Mouse (Mus musculus) kidney, embryonic 14.5 days (tissue): ENCODE results near the gene Il2rb. TPM values are rescaled to one million over a fixed set of nuclear protein-coding genes. Genes with fewer than 3 reads are reported as not detected.

ENCODE experiments used
- ATAC-seq: fragments of 200-750 bp; cut with Nextera tagmentation; 2 replicates; pipeline ENCODE4 v1.8.0; 2017; ENCODE audit warnings: moderate number of reproducible peaks, mild to moderate bottlenecking, moderate TSS enrichment, moderate library complexity; ENCODE audit not compliant: low FRiP score, low TSS enrichment
- H3K27ac ChIP-seq: fragments of 300-500 bp; sonication (generic); 2 replicates; pipeline ENCODE4 v1.5.1; 2014; ENCODE audit warnings: low read depth, mild to moderate bottlenecking, low read length, moderate library complexity, mixed read lengths
- H3K27me3 ChIP-seq: fragments of 300-500 bp; sonication (generic); 2 replicates; pipeline ENCODE4 v1.6.1; 2014; ENCODE audit warnings: mild to moderate bottlenecking, low read length; ENCODE audit not compliant: control insufficient read depth, insufficient read depth
- H3K36me3 ChIP-seq: fragments of 300-500 bp; sonication (generic); 2 replicates; pipeline ENCODE4 v1.6.1; 2014; ENCODE audit warnings: low read length, mixed read lengths; ENCODE audit not compliant: control insufficient read depth, insufficient read depth
- H3K4me1 ChIP-seq: fragments of 300-500 bp; sonication (generic); 2 replicates; pipeline ENCODE4 v1.6.1; 2014; ENCODE audit warnings: low read length, mixed read lengths; ENCODE audit not compliant: control insufficient read depth, insufficient read depth
- H3K4me2 ChIP-seq: fragments of 300-500 bp; sonication (generic); replicated peaks from 2 replicates; pipeline ENCODE4 v1.6.1; 2014; ENCODE audit warnings: low read depth, mild to moderate bottlenecking, low read length
- H3K4me3 ChIP-seq: fragments of 300-500 bp; sonication (generic); 2 replicates; pipeline ENCODE4 v1.5.1; 2014; ENCODE audit warnings: mild to moderate bottlenecking, low read length
- H3K9ac ChIP-seq: fragments of 300-500 bp; sonication (generic); 2 replicates; pipeline ENCODE4 v1.6.1; 2014; ENCODE audit warnings: low read depth, mild to moderate bottlenecking, low read length, moderate library complexity
- H3K9me3 ChIP-seq: fragments of 300-500 bp; sonication (generic); 2 replicates; pipeline ENCODE4 v1.6.1; 2016; ENCODE audit warnings: low read length; ENCODE audit not compliant: control insufficient read depth
- WGBS: fragments of 180-500 bp; shearing (Covaris S2); extraction: QIAGEN DNeasy Blood & Tissue Kit; methylation state at CpG from one replicate; pipeline ENCODE4 v1.1.7; 2014; 5-methylcytosine and 5-hydroxymethylcytosine counted together
- polyA plus RNA-seq: library from polyadenylated mRNA; unstranded; fragments of >200 nt; fragmentation: Nextera tagmentation; extraction: Ambion mirVana; gene quantifications from 2 replicates; pipeline ENCODE4 v1.2.1, GENCODE M21; 2014

Gene Il2rb
- polyA plus RNA-seq, 1 experiment from 2014 or later: 0.60 TPM

DNA sequence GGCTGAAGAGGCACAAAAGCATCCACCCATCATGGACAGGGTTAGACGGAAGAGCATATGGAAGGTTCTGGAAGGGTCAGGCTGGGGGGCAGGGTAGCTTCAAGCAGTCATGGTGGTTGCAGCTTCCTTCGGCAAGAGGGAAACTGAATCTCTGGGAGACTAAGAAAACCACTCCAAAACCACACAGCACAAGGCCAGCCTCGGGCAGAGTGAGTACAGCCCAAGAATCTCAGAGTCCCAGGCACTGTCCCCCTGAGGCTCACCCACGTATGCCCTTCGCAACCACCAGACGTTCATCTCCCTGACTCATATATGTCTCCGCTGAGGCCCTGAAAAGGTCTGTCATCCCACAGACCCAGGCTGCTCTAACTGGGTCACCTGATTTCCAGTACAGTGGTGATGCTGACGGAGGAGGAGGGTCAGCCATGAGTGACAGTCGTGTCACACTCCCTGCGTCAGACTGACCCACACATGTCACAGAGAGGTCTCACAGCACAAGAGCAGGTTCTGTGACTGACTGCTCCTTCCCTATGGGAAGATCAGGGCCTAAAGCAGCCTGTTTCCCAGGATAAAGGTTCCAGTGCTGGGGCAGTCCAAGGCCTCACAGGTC, 1.6 kb downstream of the Il2rb start:
- H3K27me3 ChIP-seq: no peaks in the 10 kb centered on the region
- no peaks in the 10 kb centered on the region for H3K36me3 ChIP-seq
- H3K4me3 ChIP-seq: no peak overlapping the region
- H3K27ac ChIP-seq: no peak overlapping the region
- H3K9me3 ChIP-seq: no peaks in the 10 kb centered on the region
- no peaks in the 10 kb centered on the region for H3K4me1 ChIP-seq
- WGBS: 54% methylated on average over 10 of the region's 10 CpGs
- no peak overlapping the region for H3K4me2 ChIP-seq
- ATAC-seq: no peak
- no peak overlapping the region for H3K9ac ChIP-seq

DNA sequence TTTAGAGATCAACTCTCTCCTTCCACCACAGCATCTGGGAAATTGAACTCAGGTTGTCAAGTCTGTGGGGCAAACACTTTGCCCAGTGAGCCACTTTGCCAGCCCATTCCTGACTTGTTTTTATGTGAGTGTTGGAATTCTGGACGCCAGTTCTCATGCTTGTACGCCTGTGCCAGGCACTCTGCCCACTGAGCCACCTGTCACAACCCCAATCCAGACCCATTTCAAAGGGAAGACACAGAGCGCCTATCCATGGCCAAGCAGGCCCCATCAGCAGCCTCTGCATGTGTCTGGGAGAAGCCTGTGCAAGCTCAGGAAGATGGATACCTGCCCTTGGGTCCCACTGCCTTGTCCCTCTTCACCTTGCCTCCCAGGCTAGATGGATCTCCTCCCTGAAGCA, 3.8 kb downstream of the Il2rb start:
- Histone ChIP-seq H3K9me3 (no peaks in the 10 kb centered on the region), H3K27ac (no peak overlapping the region), H3K36me3 (no peaks in the 10 kb centered on the region), H3K4me2 (no peak overlapping the region), H3K4me1 (no peaks in the 10 kb centered on the region), H3K27me3 (no peaks in the 10 kb centered on the region), H3K9ac (no peak overlapping the region), H3K4me3 (no peak overlapping the region)
- ATAC-seq: no peak
- 92% methylated on average over 3 of the region's 3 CpGs for WGBS

DNA sequence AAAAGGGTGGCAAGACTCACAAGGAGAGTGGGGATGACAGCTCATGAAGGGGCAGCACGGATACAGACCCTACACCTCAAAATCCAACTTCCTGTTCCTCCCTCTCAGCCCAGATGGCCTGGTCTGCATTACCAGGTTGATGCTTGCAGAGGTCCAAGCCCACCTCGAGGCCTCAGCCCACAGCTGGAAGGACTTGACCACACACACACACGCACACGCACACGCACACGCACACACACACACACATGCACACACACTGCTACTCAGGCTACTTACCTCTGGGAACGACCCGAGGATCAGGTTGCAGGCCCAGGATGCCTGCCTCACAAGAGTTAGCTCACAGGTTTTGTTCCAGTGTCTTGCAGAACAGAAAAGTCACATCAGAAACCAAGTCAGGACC, 5.2 kb downstream of the Il2rb start:
- no peaks in the 10 kb centered on the region for H3K36me3 ChIP-seq
- H3K27me3 ChIP-seq: no peaks in the 10 kb centered on the region
- H3K9me3 ChIP-seq: no peaks in the 10 kb centered on the region
- H3K27ac ChIP-seq: no peak overlapping the region
- no peak overlapping the region for H3K4me3 ChIP-seq
- no peak for ATAC-seq
- no peak overlapping the region for H3K9ac ChIP-seq
- H3K4me1 ChIP-seq: no peaks in the 10 kb centered on the region
- 56% methylated on average over 8 of the region's 8 CpGs for WGBS
- no peak overlapping the region for H3K4me2 ChIP-seq

DNA sequence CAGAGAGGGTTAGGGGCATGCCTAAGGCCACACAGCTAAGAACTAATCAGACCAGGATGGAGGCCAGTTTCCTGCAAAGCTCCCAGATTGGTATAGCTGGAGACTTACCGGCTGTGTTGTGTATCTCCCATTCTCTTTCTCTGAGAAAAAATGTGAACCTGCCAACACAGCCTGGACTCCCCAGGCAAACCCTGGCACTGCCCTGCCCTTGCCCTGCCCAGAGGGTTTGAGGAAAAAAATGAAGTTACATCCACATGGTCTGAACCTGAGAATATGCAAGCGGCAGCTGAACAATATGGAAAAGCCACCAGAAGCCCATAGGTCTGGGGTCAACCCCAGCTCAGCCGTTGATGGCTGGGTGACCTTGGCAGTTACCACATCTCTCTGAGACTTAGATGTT, 5.8 kb downstream of the Il2rb start:
- ATAC-seq: no peak
- no peak overlapping the region for H3K4me2 ChIP-seq
- no peak overlapping the region for H3K27ac ChIP-seq
- WGBS: 76% methylated on average over 3 of the region's 3 CpGs
- H3K36me3 ChIP-seq: no peaks in the 10 kb centered on the region
- H3K4me3 ChIP-seq: no peak overlapping the region
- H3K9ac ChIP-seq: no peak overlapping the region
- no peaks in the 10 kb centered on the region for H3K4me1 ChIP-seq
- no peaks in the 10 kb centered on the region for H3K9me3 ChIP-seq
- no peaks in the 10 kb centered on the region for H3K27me3 ChIP-seq

DNA sequence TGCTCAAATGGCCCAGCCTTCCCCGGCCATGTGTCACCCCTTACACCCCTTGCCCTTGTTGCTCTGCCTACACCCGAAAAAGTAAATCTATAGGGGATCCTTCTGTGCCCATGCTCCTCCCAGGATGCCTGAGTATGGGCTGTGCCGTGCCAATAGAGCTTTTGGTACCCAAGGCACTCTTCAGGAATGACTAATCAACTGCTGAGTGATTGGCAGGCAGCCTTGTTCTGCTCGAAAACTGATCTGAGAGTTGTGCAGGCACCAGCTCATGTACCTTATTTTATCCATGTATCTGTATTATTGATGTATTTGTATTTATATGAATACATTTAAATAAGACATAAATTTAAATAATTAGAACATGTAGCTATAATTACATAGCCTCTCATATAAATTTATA, 8.0 kb downstream of the Il2rb start:
- Histone ChIP-seq H3K36me3 (no peaks in the 10 kb centered on the region), H3K27ac (no peak overlapping the region), H3K4me2 (no peak overlapping the region), H3K4me1 (no peaks in the 10 kb centered on the region), H3K9me3 (no peaks in the 10 kb centered on the region), H3K27me3 (no peaks in the 10 kb centered on the region), H3K4me3 (no peak overlapping the region), H3K9ac (no peak overlapping the region)
- ATAC-seq: no peak
- WGBS: 73% methylated on average over 4 of the region's 4 CpGs

DNA sequence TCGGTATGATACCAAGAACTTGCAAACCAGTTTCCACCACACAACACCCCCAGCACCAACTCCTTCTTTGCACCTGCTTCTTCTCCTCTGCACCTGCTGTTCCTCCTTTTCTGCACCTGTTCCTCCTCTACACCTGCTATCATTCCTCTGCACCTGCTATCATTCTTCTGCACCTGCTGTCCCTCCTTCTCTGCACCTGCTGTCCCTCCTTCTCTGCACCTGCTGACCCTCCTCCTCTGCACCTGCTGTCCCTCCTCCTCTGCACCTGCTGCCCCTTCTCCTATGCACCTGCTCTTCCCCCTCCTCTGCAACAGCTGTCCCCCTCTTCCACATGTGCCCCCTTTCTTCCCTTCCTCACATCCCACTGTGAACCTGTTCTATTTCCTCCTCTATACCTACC, 8.5 kb downstream of the Il2rb start:
- H3K9ac ChIP-seq: no peak overlapping the region
- no peaks in the 10 kb centered on the region for H3K4me1 ChIP-seq
- ATAC-seq: no peak
- WGBS: 72% methylated on average over 1 of the region's 1 CpGs
- H3K27ac ChIP-seq: no peak overlapping the region
- no peaks in the 10 kb centered on the region for H3K9me3 ChIP-seq
- no peak overlapping the region for H3K4me3 ChIP-seq
- no peaks in the 10 kb centered on the region for H3K27me3 ChIP-seq
- H3K36me3 ChIP-seq: no peaks in the 10 kb centered on the region
- H3K4me2 ChIP-seq: no peak overlapping the region

- Histone ChIP-seq H3K9ac (no peak overlapping the region), H3K27ac (no peak overlapping the region), H3K9me3 (no peaks in the 10 kb centered on the region), H3K36me3 (no peaks in the 10 kb centered on the region), H3K4me3 (no peak overlapping the region), H3K4me1 (no peaks in the 10 kb centered on the region), H3K27me3 (no peaks in the 10 kb centered on the region), H3K4me2 (no peak overlapping the region)
- no peak for ATAC-seq
- WGBS: 78% methylated on average over 4 of the region's 4 CpGs
Observed at GRCm38 (mm10) chr15:78483311-78483710, 11.8 kb downstream of the Il2rb start.

DNA sequence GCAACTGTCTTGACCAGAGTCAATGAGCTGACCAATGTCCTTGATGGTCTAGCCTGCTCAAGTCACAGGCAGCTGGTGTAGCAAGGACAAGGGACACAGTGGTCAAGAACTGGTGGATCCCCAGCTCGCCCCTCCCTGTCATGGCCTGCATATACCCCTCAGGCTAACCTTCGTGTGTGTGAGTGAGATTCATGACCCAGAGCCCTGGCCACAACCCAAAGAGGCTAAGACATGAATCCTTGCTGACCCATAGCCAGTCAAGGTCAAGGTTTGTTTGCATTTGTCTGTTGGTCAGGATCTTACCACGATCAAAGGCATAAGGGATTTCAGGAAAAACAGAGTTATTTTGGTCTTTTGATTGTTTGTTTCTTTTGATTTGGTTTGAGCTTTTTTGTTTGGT, 12.6 kb downstream of the Il2rb start:
- Histone ChIP-seq H3K9me3 (no peaks in the 10 kb centered on the region), H3K4me2 (no peak overlapping the region), H3K9ac (no peak overlapping the region), H3K4me3 (no peak overlapping the region), H3K27ac (no peak overlapping the region), H3K36me3 (no peaks in the 10 kb centered on the region), H3K27me3 (no peaks in the 10 kb centered on the region), H3K4me1 (no peaks in the 10 kb centered on the region)
- WGBS: 35% methylated on average over 3 of the region's 3 CpGs
- no peak for ATAC-seq

DNA sequence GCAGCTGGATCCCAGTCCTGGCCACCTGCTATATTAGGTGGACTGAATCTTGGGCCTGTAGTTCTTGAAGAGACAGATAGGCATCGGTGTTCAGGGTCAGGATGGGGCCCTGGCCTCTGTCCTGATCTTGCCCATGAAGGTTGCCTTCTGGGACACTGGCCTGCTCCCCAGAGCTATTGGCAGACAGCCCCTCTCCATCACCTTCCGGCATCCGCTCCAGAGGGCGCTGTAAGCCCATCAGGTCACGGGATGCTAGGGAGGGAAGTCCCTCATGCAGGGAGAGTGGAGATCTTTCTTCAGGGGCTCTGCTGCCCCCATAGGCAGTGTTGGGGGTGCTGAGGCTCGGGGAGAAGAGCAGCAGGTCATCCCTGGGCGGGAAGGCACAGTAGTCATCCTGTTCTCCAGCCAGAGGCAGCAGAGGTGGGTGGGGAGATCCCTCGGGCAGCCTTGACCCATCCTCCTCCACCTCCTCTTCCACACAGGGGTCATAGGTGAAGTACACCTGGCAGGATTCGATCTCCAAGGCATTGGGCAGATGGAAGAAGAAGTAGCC, 13.5 kb downstream of the Il2rb start:
- H3K9ac ChIP-seq: no peak overlapping the region
- 58% methylated on average over 9 of the region's 9 CpGs for WGBS
- ATAC-seq: no peak

More for the DNA sequence above, 13.5 kb downstream of the Il2rb start:
- Histone ChIP-seq H3K27me3 (no peaks in the 10 kb centered on the region), H3K4me2 (no peak overlapping the region), H3K27ac (no peak overlapping the region), H3K36me3 (no peaks in the 10 kb centered on the region), H3K4me3 (no peak overlapping the region), H3K9me3 (no peaks in the 10 kb centered on the region), H3K4me1 (no peaks in the 10 kb centered on the region)
